Mouse (Mus musculus) hindlimb bud, embryonic 11.5 days (tissue): ENCODE results near the gene Kin.

ENCODE experiments used
- DNase-seq: peaks from one replicate; pipeline ENCODE4 v3.0.0-alpha.2; 2012; ENCODE audit warnings: low read depth, low spot score; ENCODE audit errors: extremely low spot score

Gene Kin

DNA sequence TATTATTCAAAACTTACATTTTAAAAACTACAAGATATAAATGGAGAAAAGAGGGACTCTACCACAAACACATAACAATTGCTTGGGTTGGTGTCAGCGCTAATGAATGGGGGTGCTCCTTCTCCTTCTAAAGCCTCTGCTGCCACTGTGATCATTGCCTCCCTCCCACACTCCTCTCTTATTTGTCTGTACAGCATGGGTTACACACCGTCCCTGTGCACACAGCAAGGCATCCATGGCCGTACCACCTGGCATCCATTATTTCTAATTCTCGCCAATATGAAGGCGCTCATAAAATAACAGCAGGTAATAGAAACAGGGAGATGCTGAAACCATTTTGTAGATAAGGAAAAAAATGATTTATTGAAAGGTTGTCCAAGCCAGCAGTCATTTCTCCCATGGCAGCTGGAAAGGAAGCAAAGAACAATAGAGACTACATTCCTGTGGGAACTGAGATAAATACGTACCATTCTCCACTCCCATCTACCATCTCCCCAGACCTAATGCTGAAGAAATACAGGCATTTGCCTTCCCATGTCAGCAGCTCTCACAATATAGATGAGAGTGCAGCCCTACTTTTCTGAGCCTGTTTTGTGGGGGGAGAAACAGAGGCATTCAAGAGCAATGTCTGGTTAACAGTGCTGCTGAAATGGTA lies 28.3 kb downstream of the Kin start:
- DNase-seq: no peak

DNA sequence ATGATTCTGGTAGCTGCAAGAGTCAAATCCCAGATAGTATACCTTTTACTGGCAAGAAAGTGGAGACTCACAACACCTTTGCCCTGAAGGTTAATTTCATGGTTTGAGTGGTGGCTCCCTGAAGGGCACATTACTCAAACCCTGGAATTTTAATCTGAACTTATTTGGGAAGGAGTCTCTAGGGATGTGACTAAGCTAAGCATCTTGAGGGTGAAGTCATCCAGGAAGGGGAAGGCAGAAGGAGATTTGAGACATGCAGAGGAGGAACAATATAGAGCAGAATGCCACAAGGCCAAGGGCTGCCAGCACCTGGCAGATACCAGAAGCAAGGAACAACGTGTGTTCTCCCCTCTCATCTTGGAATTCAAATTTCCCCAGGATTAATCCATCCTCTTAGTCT lies 38.4 kb downstream of the Kin start:
- no peak for DNase-seq

DNA sequence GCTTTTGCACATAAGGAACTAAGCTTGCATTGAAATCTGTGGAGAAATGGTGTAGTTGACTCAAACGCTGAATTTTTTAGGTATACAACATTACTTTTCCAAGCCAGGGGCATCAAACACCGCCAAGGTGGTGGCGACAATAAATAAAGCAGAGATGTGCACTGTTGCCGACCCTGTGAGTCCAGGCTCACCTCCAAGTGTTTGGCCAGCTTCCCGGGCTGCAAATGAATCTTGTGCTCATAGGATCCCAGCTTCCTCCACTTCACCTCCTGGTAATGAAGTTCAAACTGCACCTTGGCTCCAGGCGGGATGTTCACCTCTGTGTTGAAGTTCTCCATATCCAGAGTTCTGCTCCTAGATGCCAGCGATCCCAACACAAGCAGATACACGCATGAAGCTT lies 38.9 kb downstream of the Kin start:
- DNase-seq: no peak

DNA sequence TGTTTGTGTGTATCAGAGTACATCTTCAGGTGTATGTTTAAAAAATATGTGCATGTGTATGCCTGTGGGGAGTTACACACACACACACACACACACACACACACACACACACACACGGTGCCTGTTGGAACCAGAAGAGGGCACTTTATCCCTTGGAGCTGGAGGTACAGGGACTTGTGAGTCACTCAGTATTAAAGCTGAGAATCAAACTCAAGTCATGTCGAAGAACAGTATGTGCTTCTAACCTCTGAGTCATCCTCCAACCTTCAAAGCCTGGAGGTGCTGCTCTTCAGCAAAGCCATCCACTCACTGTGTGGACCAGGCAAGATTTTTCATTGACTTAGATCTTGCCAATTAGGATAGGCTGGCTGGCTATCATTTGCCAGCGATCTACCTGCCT lies 41.4 kb downstream of the Kin start:
- DNase-seq: no peak

DNA sequence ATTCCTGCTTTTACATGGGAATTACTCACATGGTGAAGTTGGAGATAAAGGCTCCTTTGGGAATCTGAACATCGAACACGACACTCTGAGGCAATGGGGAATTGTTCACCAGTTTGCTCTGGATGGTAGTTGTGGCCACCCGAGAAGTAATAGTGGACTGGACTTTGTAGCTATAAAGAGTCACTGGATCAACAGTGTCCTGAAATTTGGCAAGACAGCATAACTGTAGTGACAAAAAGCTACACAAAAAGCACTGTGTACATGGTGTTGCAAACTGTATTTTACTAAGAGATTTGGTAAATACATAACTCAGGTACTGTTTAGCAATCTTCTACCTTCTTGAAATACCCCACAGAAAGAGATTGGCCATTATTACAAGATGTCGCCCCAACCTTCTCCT lies 45.7 kb downstream of the Kin start:
- no peak for DNase-seq

DNA sequence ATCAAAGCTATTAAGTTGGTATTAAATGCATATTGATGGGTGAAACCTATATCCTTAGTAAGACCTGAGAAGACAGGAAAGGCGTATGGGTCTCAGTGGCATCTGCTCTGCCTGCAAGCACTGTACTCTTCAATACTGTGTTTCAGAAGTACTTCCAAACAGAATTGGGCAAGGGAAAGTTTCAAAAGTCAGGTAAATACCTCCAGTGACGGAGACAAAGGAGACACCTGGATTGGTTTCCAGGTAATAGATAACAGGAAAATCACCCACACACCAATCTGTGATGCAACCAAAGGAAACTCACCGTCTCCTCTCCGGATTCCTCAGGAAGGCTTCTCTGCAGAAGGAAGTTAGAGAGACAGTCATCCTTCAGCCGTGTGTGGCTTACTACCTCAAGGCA lies 47.1 kb downstream of the Kin start:
- no peak for DNase-seq

DNA sequence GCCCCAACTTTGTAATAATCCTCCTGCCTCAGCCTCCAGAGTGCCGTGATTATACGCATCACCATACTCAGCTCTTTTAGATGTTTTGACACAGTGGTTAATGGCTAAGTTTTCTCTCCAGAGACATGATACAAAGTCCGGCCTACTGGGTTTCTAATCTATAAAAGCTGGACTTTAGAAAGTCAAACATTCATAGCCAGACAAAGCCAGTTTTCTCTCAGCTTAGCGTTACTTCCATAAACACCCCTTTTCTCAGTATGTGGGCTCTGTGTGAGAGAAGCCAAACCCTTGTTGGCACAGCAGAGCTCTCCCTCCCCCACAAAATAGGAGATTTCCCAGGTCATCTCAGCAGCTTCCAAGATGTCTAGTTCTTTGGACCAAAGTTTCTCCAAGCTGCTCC lies 48.2 kb downstream of the Kin start:
- no peak for DNase-seq

DNA sequence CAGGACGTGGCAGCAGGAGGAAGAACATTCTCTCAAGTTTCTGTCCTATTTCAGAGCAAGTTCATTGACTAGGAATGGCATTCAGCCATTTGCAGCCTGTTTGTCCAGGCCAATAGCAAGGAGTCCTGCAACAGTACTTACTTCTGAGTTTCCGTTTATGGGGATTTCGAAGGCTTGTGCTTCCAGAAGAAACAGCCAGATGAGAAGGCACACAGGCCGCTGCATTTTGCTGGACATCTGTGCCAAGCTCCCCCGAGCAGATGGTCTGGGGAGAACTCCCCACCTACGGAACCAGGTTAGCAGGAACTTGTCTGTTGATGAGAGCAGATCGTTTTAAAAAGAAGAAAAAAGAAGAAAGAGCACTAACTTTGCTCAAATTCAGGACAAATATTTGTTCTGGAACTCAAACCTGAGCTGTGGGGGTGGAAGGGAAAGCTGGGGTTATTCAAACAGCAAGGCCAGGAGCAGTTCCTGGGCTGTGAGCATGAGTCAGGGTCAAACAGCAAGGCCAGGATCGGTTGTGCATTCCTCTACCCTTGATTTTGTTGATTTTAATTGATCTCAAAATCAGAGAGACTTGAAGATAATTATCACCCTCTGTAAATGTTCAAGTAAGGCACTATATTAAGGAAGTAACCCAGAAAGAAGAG lies 50.1 kb downstream of the Kin start:
- DNase-seq: no peak

DNA sequence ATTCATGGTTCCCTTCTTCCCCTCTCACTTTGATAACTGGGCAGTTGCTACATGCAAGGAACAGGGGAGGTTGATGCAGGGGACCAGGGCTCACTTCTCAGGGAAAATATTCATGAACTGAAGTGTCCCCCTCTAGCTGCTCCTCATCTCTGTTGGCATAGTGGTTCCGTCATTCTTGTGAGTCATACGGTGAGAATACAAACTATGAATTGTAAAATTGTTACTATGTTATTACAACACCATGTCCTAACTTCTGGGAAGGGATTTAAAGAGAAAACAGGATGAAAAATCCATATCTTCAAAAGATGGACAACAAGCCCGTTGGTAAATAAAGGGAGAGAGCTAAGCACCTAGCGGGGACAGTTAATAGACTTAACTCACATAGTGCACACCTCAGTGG lies 50.9 kb downstream of the Kin start, which contains the start of gene Itih2:
Itih2 (minus strand) TSS at position 101 of the 400 bp plus-strand sequence.
- DNase-seq: no peak

DNA sequence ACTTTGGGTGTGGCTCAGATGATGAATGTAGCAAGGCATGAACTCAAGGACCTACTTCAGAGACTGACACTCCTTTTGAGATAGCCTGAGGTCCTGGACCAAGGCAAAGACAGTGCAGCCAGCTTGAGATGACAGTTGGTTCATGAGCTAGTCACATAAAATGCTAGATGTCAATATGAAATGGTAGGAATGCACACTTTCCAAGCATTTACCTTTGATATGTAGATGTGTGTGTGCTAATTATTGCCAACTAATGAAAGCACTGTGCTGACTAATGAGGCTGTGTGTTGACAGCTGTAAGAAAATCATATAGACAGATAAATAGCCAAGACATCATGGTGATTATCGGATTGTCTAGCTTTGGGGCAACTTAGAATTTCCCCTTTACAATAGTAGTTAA lies 51.7 kb downstream of the Kin start:
- DNase-seq: no peak

DNA sequence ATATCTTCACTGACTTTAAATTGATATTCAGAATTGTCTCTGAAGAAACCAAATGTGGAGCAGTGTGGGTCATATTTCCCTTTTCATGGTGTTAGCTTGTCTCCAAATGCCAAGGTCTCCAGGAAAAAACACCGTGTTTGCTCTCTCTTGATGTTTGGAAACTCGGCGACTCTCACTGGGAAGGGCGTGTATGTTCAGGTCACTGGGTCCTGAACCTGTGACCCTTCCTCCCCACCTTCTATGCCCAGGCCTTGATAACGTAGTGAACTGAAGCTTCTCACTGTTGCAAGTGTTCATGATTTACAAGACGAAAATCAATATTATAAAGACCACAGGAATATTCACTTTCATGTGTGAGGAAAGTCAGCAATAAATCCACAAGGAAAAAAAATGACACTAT lies 53.5 kb downstream of the Kin start:
- no peak for DNase-seq

DNA sequence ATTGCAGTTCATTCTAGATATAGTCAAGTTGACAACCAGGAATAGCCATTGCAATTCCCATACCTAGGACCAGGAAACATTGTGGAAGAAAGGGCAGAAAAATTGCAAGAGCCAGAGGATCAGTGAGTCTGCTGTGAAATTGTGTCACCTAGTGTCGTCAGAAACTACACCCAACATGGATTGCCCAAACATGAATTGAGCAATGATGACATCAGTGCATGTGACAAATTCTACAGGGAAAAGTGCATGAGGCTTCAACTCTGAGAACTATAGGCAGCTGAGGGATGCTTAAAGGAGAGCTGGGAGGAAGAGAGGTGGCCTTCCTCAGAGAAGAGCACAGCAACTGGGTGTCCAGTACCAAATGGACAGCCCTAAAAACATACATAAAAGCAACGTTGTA lies 56.9 kb downstream of the Kin start:
- no peak for DNase-seq

DNA sequence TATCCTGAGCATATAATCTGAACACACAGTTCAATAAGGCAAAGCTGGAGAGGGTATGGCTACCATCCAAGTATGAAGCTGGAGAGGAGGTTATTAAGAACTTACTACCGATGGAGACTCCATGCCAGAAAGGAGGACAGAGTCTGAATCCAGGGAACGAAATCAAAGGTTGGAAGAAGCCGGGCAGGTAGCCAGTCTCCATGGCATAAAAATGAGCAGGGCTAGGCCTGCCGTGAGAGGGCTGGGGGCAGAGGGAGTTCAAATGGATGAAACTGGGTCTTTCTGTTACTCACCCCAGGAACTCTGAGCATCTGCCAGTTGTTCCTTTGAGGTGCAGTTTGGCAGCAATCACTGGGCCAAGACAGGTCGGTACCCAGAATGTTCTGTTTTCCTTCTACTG lies 60.1 kb downstream of the Kin start:
- no peak for DNase-seq
